Mouse (Mus musculus) testis, adult 2 months (tissue): ENCODE data around the gene Usp32. TPM values are rescaled to one million over a fixed set of nuclear protein-coding genes. Genes with fewer than 3 reads are reported as not detected.

Source experiments
- H3K27ac ChIP-seq: fragments of 200-500 bp; 2 replicates; pipeline ENCODE4 v1.5.1; 2012; ENCODE audit warnings: low read depth, low read length; ENCODE audit not compliant: control insufficient read depth, insufficient read depth
- H3K27me3 ChIP-seq: fragments of 200-500 bp; 2 replicates; pipeline ENCODE4 v1.6.1; 2012; ENCODE audit warnings: mild to moderate bottlenecking, low read length, moderate library complexity; ENCODE audit not compliant: control insufficient read depth, insufficient read depth
- H3K36me3 ChIP-seq: fragments of 200-500 bp; 2 replicates; pipeline ENCODE4 v1.6.1; 2012; ENCODE audit warnings: mild to moderate bottlenecking, low read length; ENCODE audit not compliant: control insufficient read depth, insufficient read depth
- H3K4me1 ChIP-seq: fragments of 200-500 bp; 2 replicates; pipeline ENCODE4 v1.6.1; 2012; ENCODE audit warnings: low read length; ENCODE audit not compliant: control insufficient read depth, insufficient read depth
- H3K4me3 ChIP-seq: fragments of 200-500 bp; 2 replicates; pipeline ENCODE4 v1.5.1; 2012; ENCODE audit warnings: low read depth, mild to moderate bottlenecking, low read length, moderate library complexity, mixed read lengths; ENCODE audit not compliant: control insufficient read depth
- CTCF ChIP-seq: fragments of 200-500 bp; IDR thresholded peaks from 2 replicates; pipeline ENCODE4 v1.5.1; 2012; ENCODE audit warnings: low read depth, mild to moderate bottlenecking, inconsistent platforms, low read length, moderate library complexity; ENCODE audit not compliant: control insufficient read depth, insufficient read depth, insufficient replicate concordance
- POLR2A ChIP-seq: fragments of 200-500 bp; IDR thresholded peaks from 2 replicates; pipeline ENCODE4 v1.6.1; 2012; ENCODE audit warnings: low read depth, mild to moderate bottlenecking, inconsistent platforms, low read length, moderate library complexity; ENCODE audit not compliant: control insufficient read depth
- polyA plus RNA-seq: library from polyadenylated mRNA; depleted of rRNA; stranded (reverse); fragments of >200 nt; gene quantifications from 2 replicates; pipeline ENCODE4 v1.2.3, GENCODE M21; 2012

Gene Usp32
- polyA plus RNA-seq, 1 experiment: 33.8 TPM

GRCm38 (mm10) chr11:84966696-84967095 lies 173.3 kb downstream of the Usp32 start:
- TF ChIP-seq POLR2A (no peak), CTCF (no peak)
- Histone ChIP-seq H3K27ac (no peak overlapping the region), H3K36me3 (no peaks in the 10 kb centered on the region), H3K4me1 (no peaks in the 10 kb centered on the region; the same call in 1 of the 2 replicates), H3K27me3 (no peaks in the 10 kb centered on the region), H3K4me3 (no peak overlapping the region)

- H3K4me1 ChIP-seq: no peaks in the 10 kb centered on the region
- H3K4me3 ChIP-seq: no peak overlapping the region
- H3K36me3 ChIP-seq: no peaks in the 10 kb centered on the region
- no peaks in the 10 kb centered on the region for H3K27me3 ChIP-seq
- H3K27ac ChIP-seq: no peak overlapping the region
- TF ChIP-seq CTCF (no peak), POLR2A (no peak)
Measured at GRCm38 (mm10) chr11:84963556-84963955, 176.4 kb downstream of the Usp32 start.

GRCm38 (mm10) chr11:84962536-84962935 lies 177.4 kb downstream of the Usp32 start:
- Histone ChIP-seq H3K27me3 (no peaks in the 10 kb centered on the region), H3K4me1 (no peaks in the 10 kb centered on the region; the same call in none of the 2 replicates), H3K36me3 (no peaks in the 10 kb centered on the region), H3K4me3 (no peak overlapping the region), H3K27ac (no peak overlapping the region)
- TF ChIP-seq POLR2A: no peak
- no peak for TF ChIP-seq CTCF

GRCm38 (mm10) chr11:84961571-84961970 lies 178.4 kb downstream of the Usp32 start:
- Histone ChIP-seq H3K27ac (no peak overlapping the region), H3K27me3 (no peaks in the 10 kb centered on the region), H3K4me1 (no peaks in the 10 kb centered on the region; the same call in none of the 2 replicates), H3K4me3 (no peak overlapping the region), H3K36me3 (no peaks in the 10 kb centered on the region)
- no peak for TF ChIP-seq CTCF
- no peak for TF ChIP-seq POLR2A

- Histone ChIP-seq H3K4me3 (no peak overlapping the region), H3K4me1 (no peaks in the 10 kb centered on the region; the same call in none of the 2 replicates), H3K27ac (no peak overlapping the region), H3K27me3 (no peaks in the 10 kb centered on the region), H3K36me3 (no peaks in the 10 kb centered on the region)
- no peak for TF ChIP-seq POLR2A
- TF ChIP-seq CTCF: no peak
Measured at GRCm38 (mm10) chr11:84960780-84961179, 179.2 kb downstream of the Usp32 start.

GRCm38 (mm10) chr11:84960291-84960690 lies 179.7 kb downstream of the Usp32 start:
- no peak for TF ChIP-seq POLR2A
- no peak for TF ChIP-seq CTCF
- Histone ChIP-seq H3K27me3 (no peaks in the 10 kb centered on the region), H3K27ac (no peak overlapping the region), H3K4me3 (no peak overlapping the region), H3K4me1 (no peaks in the 10 kb centered on the region; the same call in none of the 2 replicates), H3K36me3 (no peaks in the 10 kb centered on the region)

GRCm38 (mm10) chr11:84959701-84960181 lies 180.2 kb downstream of the Usp32 start:
- Histone ChIP-seq H3K27ac (no peak overlapping the region), H3K4me1 (no peaks in the 10 kb centered on the region; the same call in none of the 2 replicates), H3K36me3 (no peaks in the 10 kb centered on the region), H3K27me3 (no peaks in the 10 kb centered on the region), H3K4me3 (no peak overlapping the region)
- TF ChIP-seq CTCF (no peak), POLR2A (no peak)

GRCm38 (mm10) chr11:84959181-84959580 lies 180.8 kb downstream of the Usp32 start:
- no peak for TF ChIP-seq CTCF
- no peak for TF ChIP-seq POLR2A
- H3K27ac ChIP-seq: no peak overlapping the region
- no peaks in the 10 kb centered on the region for H3K36me3 ChIP-seq
- H3K4me1 ChIP-seq: no peaks in the 10 kb centered on the region; the same call in none of the 2 replicates
- no peak overlapping the region for H3K4me3 ChIP-seq
- no peaks in the 10 kb centered on the region for H3K27me3 ChIP-seq
